Mouse (Mus musculus) testis, adult 2 months (tissue): ENCODE data around the gene Skiv2l.

Experiments used
- CTCF ChIP-seq: fragments of 200-500 bp; IDR thresholded peaks from 2 replicates; pipeline ENCODE4 v1.5.1; 2012; ENCODE audit warnings: low read depth, mild to moderate bottlenecking, inconsistent platforms, low read length, moderate library complexity; ENCODE audit not compliant: control insufficient read depth, insufficient read depth, insufficient replicate concordance
- POLR2A ChIP-seq: fragments of 200-500 bp; IDR thresholded peaks from 2 replicates; pipeline ENCODE4 v1.6.1; 2012; ENCODE audit warnings: low read depth, mild to moderate bottlenecking, inconsistent platforms, low read length, moderate library complexity; ENCODE audit not compliant: control insufficient read depth

DNA sequence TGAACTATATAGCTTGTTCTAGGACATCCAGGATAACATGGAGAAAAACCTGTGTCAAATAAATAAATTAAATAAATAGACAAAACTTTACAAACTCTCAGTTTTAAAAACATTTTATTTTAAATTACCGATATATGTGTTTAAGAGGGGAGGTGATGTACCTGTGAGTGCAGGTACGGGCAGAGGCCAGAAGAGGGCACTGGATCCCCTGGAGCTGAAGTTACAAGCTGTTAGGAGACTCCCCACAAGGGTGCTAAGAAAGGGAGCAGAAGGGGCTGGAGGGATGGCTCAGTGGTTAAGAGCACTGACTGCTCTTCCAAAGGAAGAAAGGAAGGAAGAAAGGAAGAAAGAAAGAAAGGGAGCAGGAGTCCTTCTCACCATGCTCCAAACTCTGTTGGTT, 41.4 kb upstream of the Skiv2l start:
- TF ChIP-seq POLR2A (no peak), CTCF (peak; percentile 10; the same call in 1 of the 2 replicates)
